Mouse (Mus musculus): Measurements from ENCODE around the gene Nfia. TPM values are rescaled to one million over a fixed set of nuclear protein-coding genes. Genes with fewer than 3 reads are reported as not detected.

Gene Nfia
- total RNA-seq, 1 experiment, result 0.27 TPM

- Histone ChIP-seq H3K4me1 (ENCODE audit: control insufficient read depth in 2 of 2, insufficient read depth in 2 of 2, low read length in 2 of 2, poor library complexity in 1 of 2) (no peaks in the 10 kb centered on the region), H3K27ac (ENCODE audit: insufficient read depth, low read depth, low read length, poor library complexity, severe bottlenecking) (no peak overlapping the region), H3K9me3 (ENCODE audit: control insufficient read depth, insufficient read depth, low read depth, low read length) (no peaks in the 10 kb centered on the region), H3K4me3 (ENCODE audit: insufficient read depth in 1 of 2, low read depth in 1 of 2, low read length in 2 of 2, poor library complexity in 1 of 2, severe bottlenecking in 1 of 2) (no peak overlapping the region), H3K36me3 (ENCODE audit: control insufficient read depth, insufficient read depth, low read length, poor library complexity, severe bottlenecking) (no peaks in the 10 kb centered on the region), H3K9ac (ENCODE audit: insufficient read depth, low read depth, low read length, poor library complexity, severe bottlenecking) (no peak overlapping the region)
- in situ Hi-C loops (cut with MboI; ENCODE audit: low sequenced_read_pairs in 2 of 2, unreplicated experiment in 2 of 2), result no loop called here
- TF ChIP-seq HCFC1 (IDR thresholded peaks at IDR 0.05; ENCODE audit: borderline replicate concordance, insufficient read depth, low read length) (no peak), MAFK (IDR thresholded peaks at IDR 0.05; ENCODE audit: insufficient read depth, low read depth, low read length) (no peak), CHD2 (IDR thresholded peaks at IDR 0.05; ENCODE audit: low read depth, low read length) (no peak), ZNF384 (IDR thresholded peaks at IDR 0.05; ENCODE audit: low read depth, low read length) (no peak), ZC3H11A (IDR thresholded peaks at IDR 0.05; ENCODE audit: borderline replicate concordance, low read depth, low read length) (no peak)
- no peak for DNase-seq (ENCODE audit: low read depth, low spot score)
These were observed 59.7 kb downstream of the Nfia start for GRCm38 (mm10) chr4:97832279-97832640.

GRCm38 (mm10) chr4:97836812-97837211 lies 64.3 kb downstream of the Nfia start:
- no peak for TF ChIP-seq MAFK (IDR thresholded peaks at IDR 0.05; ENCODE audit: insufficient read depth, low read depth, low read length)
- no peak for TF ChIP-seq CHD2 (IDR thresholded peaks at IDR 0.05; ENCODE audit: low read depth, low read length)
- no peak for TF ChIP-seq ZC3H11A (IDR thresholded peaks at IDR 0.05; ENCODE audit: borderline replicate concordance, low read depth, low read length)
- TF ChIP-seq ZNF384 (IDR thresholded peaks at IDR 0.05; ENCODE audit: low read depth, low read length), result no peak
- no peak for TF ChIP-seq HCFC1 (IDR thresholded peaks at IDR 0.05; ENCODE audit: borderline replicate concordance, insufficient read depth, low read length)
- Histone ChIP-seq H3K36me3 (ENCODE audit: control insufficient read depth, insufficient read depth, low read length, poor library complexity, severe bottlenecking) (no peaks in the 10 kb centered on the region), H3K27ac (ENCODE audit: insufficient read depth, low read depth, low read length, poor library complexity, severe bottlenecking) (no peak overlapping the region), H3K9ac (ENCODE audit: insufficient read depth, low read depth, low read length, poor library complexity, severe bottlenecking) (no peak overlapping the region), H3K9me3 (ENCODE audit: control insufficient read depth, insufficient read depth, low read depth, low read length) (no peaks in the 10 kb centered on the region), H3K4me1 (ENCODE audit: control insufficient read depth in 2 of 2, insufficient read depth in 2 of 2, low read length in 2 of 2, poor library complexity in 1 of 2) (no peaks in the 10 kb centered on the region), H3K4me3 (ENCODE audit: insufficient read depth in 1 of 2, low read depth in 1 of 2, low read length in 2 of 2, poor library complexity in 1 of 2, severe bottlenecking in 1 of 2) (no peak overlapping the region)
- in situ Hi-C loops (cut with MboI; ENCODE audit: low sequenced_read_pairs in 2 of 2, unreplicated experiment in 2 of 2), result no loop called here
- no peak for DNase-seq (ENCODE audit: low read depth, low spot score)

- DNase-seq (ENCODE audit: low read depth, low spot score), result no peak
- no peak for TF ChIP-seq MAFK (IDR thresholded peaks at IDR 0.05; ENCODE audit: insufficient read depth, low read depth, low read length)
- H3K36me3 ChIP-seq (ENCODE audit: control insufficient read depth, insufficient read depth, low read length, poor library complexity, severe bottlenecking), result no peaks in the 10 kb centered on the region
- H3K4me1 ChIP-seq (ENCODE audit: control insufficient read depth in 2 of 2, insufficient read depth in 2 of 2, low read length in 2 of 2, poor library complexity in 1 of 2), result no peaks in the 10 kb centered on the region
- no peak overlapping the region for H3K9ac ChIP-seq (ENCODE audit: insufficient read depth, low read depth, low read length, poor library complexity, severe bottlenecking)
- H3K9me3 ChIP-seq (ENCODE audit: control insufficient read depth, insufficient read depth, low read depth, low read length), result no peaks in the 10 kb centered on the region
- H3K4me3 ChIP-seq (ENCODE audit: insufficient read depth in 1 of 2, low read depth in 1 of 2, low read length in 2 of 2, poor library complexity in 1 of 2, severe bottlenecking in 1 of 2), result no peak overlapping the region
- no peak overlapping the region for H3K27ac ChIP-seq (ENCODE audit: insufficient read depth, low read depth, low read length, poor library complexity, severe bottlenecking)
- in situ Hi-C loops (cut with MboI; ENCODE audit: low sequenced_read_pairs in 2 of 2, unreplicated experiment in 2 of 2), result no loop called here
These were observed 65.2 kb downstream of the Nfia start for GRCm38 (mm10) chr4:97837724-97838123.

- Histone ChIP-seq H3K9me3 (ENCODE audit: control insufficient read depth, insufficient read depth, low read depth, low read length) (no peaks in the 10 kb centered on the region), H3K4me1 (ENCODE audit: control insufficient read depth in 2 of 2, insufficient read depth in 2 of 2, low read length in 2 of 2, poor library complexity in 1 of 2) (no peaks in the 10 kb centered on the region), H3K27ac (ENCODE audit: insufficient read depth, low read depth, low read length, poor library complexity, severe bottlenecking) (no peak overlapping the region), H3K4me3 (ENCODE audit: insufficient read depth in 1 of 2, low read depth in 1 of 2, low read length in 2 of 2, poor library complexity in 1 of 2, severe bottlenecking in 1 of 2) (no peak overlapping the region), H3K36me3 (ENCODE audit: control insufficient read depth, insufficient read depth, low read length, poor library complexity, severe bottlenecking) (no peaks in the 10 kb centered on the region), H3K9ac (ENCODE audit: insufficient read depth, low read depth, low read length, poor library complexity, severe bottlenecking) (no peak overlapping the region)
- in situ Hi-C loops (cut with MboI; ENCODE audit: low sequenced_read_pairs in 2 of 2, unreplicated experiment in 2 of 2), result no loop called here
- no peak for DNase-seq (ENCODE audit: low read depth, low spot score)
- TF ChIP-seq ZC3H11A (IDR thresholded peaks at IDR 0.05; ENCODE audit: borderline replicate concordance, low read depth, low read length) (no peak), MAFK (IDR thresholded peaks at IDR 0.05; ENCODE audit: insufficient read depth, low read depth, low read length) (no peak), HCFC1 (IDR thresholded peaks at IDR 0.05; ENCODE audit: borderline replicate concordance, insufficient read depth, low read length) (no peak), ZNF384 (IDR thresholded peaks at IDR 0.05; ENCODE audit: low read depth, low read length) (no peak), CHD2 (IDR thresholded peaks at IDR 0.05; ENCODE audit: low read depth, low read length) (no peak)
These were observed 66.1 kb downstream of the Nfia start for GRCm38 (mm10) chr4:97838651-97839050.

GRCm38 (mm10) chr4:97839406-97840101 lies 67.0 kb downstream of the Nfia start:
- in situ Hi-C loops (cut with MboI; ENCODE audit: low sequenced_read_pairs in 2 of 2, unreplicated experiment in 2 of 2), result no loop called here
- no peak for TF ChIP-seq MAFK (IDR thresholded peaks at IDR 0.05; ENCODE audit: insufficient read depth, low read depth, low read length)
- no peak for TF ChIP-seq ZC3H11A (IDR thresholded peaks at IDR 0.05; ENCODE audit: borderline replicate concordance, low read depth, low read length)
- TF ChIP-seq ZNF384 (IDR thresholded peaks at IDR 0.05; ENCODE audit: low read depth, low read length), result no peak
- no peak for TF ChIP-seq CHD2 (IDR thresholded peaks at IDR 0.05; ENCODE audit: low read depth, low read length)
- no peak for TF ChIP-seq HCFC1 (IDR thresholded peaks at IDR 0.05; ENCODE audit: borderline replicate concordance, insufficient read depth, low read length)
- no peak overlapping the region for H3K4me3 ChIP-seq (ENCODE audit: insufficient read depth in 1 of 2, low read depth in 1 of 2, low read length in 2 of 2, poor library complexity in 1 of 2, severe bottlenecking in 1 of 2)
- H3K36me3 ChIP-seq (ENCODE audit: control insufficient read depth, insufficient read depth, low read length, poor library complexity, severe bottlenecking), result no peaks in the 10 kb centered on the region
- H3K27ac ChIP-seq (ENCODE audit: insufficient read depth, low read depth, low read length, poor library complexity, severe bottlenecking), result no peak overlapping the region
- H3K9me3 ChIP-seq (ENCODE audit: control insufficient read depth, insufficient read depth, low read depth, low read length), result no peaks in the 10 kb centered on the region
- no peak overlapping the region for H3K9ac ChIP-seq (ENCODE audit: insufficient read depth, low read depth, low read length, poor library complexity, severe bottlenecking)
- DNase-seq (ENCODE audit: low read depth, low spot score), result no peak
- no peaks in the 10 kb centered on the region for H3K4me1 ChIP-seq (ENCODE audit: control insufficient read depth in 2 of 2, insufficient read depth in 2 of 2, low read length in 2 of 2, poor library complexity in 1 of 2)

Measured in ES-E14 (cell line).